Mouse (Mus musculus) MEL (cell line): ENCODE measurements around the gene Kif3b. TPM values are rescaled to one million over a fixed set of nuclear protein-coding genes. Genes with fewer than 3 reads are reported as not detected.

Experiments
- DNase-seq: peaks from one replicate; pipeline ENCODE4 v3.0.0; 2011; ENCODE audit warnings: low read depth, low spot score
- H3K27ac ChIP-seq: 2 replicates; pipeline ENCODE4 v1.5.1; 2012; ENCODE audit warnings: low read depth, mild to moderate bottlenecking, control low read depth, low read length, moderate library complexity; ENCODE audit not compliant: control insufficient read depth
- H3K27me3 ChIP-seq, 2 experiments: fragments of 150-350 bp in 1 of 2; sonication (generic) in 1 of 2; 2 replicates each; pipeline ENCODE4 v1.6.1; 2012; ENCODE audit warnings: low read length in 2 of 2, mild to moderate bottlenecking in 2 of 2, improper control_type of control experiment in 1 of 2, moderate library complexity in 1 of 2; ENCODE audit not compliant: insufficient read depth in 2 of 2, control insufficient read depth in 1 of 2
- H3K36me3 ChIP-seq, 2 experiments: 2 replicates each; pipeline ENCODE4 v1.6.1; 2012 to 2014; ENCODE audit warnings: low read length in 2 of 2, improper control_type of control experiment in 1 of 2, inconsistent platforms in 1 of 2, mild to moderate bottlenecking in 1 of 2; ENCODE audit not compliant: insufficient read depth in 2 of 2, control insufficient read depth in 1 of 2
- H3K4me1 ChIP-seq, 2 experiments: fragments of 150-350 bp in 1 of 2; sonication (generic) in 1 of 2; 2 replicates each; pipeline ENCODE4 v1.6.1; 2012; ENCODE audit warnings: low read length in 2 of 2, improper control_type of control experiment in 1 of 2, mild to moderate bottlenecking in 1 of 2; ENCODE audit not compliant: insufficient read depth in 2 of 2, control insufficient read depth in 1 of 2
- H3K4me3 ChIP-seq, 2 experiments: fragments of 150-350 bp in 1 of 2; sonication (generic) in 1 of 2; 2 replicates each; pipeline ENCODE4 v1.5.1; 2012; ENCODE audit warnings: low read depth in 2 of 2, low read length in 2 of 2, mild to moderate bottlenecking in 2 of 2, moderate library complexity in 2 of 2, control low read depth in 1 of 2, improper control_type of control experiment in 1 of 2; ENCODE audit not compliant: control insufficient read depth in 1 of 2, insufficient read depth in 1 of 2
- H3K79me2 ChIP-seq: 2 replicates; pipeline ENCODE4 v1.6.1; 2012; ENCODE audit warnings: mild to moderate bottlenecking, low read length, moderate library complexity; ENCODE audit not compliant: control insufficient read depth, poor library complexity, insufficient read depth
- H3K9ac ChIP-seq: 2 replicates; pipeline ENCODE4 v1.6.1; 2012; ENCODE audit warnings: low read depth, mild to moderate bottlenecking, control low read depth, low read length, moderate library complexity; ENCODE audit not compliant: control insufficient read depth, poor library complexity, severe bottlenecking
- H3K9me3 ChIP-seq: fragments of 150-350 bp; sonication (generic); replicated peaks from 2 replicates; pipeline ENCODE4 v1.6.1; 2012; ENCODE audit warnings: mild to moderate bottlenecking, low read length, improper control_type of control experiment, moderate library complexity; ENCODE audit not compliant: insufficient read depth
- BHLHE40 ChIP-seq: IDR thresholded peaks from 2 replicates; pipeline ENCODE4 v1.6.1; 2012; ENCODE audit warnings: low read depth, mild to moderate bottlenecking, inconsistent platforms, low read length, improper control_type of control experiment, borderline replicate concordance
- CTCF ChIP-seq, 3 experiments: IDR thresholded peaks in 2 of 3; conservative IDR thresholded peaks in 1 of 3; 2 replicates each; pipeline ENCODE4 v1.5.1; 2011 to 2012; ENCODE audit warnings: low read length in 3 of 3, low read depth in 2 of 3, mild to moderate bottlenecking in 2 of 3, improper control_type of control experiment in 1 of 3, inconsistent platforms in 1 of 3, mixed read lengths in 1 of 3, moderate library complexity in 1 of 3; ENCODE audit not compliant: control insufficient read depth in 1 of 3, insufficient read depth in 1 of 3, poor library complexity in 1 of 3, severe bottlenecking in 1 of 3
- E2F4 ChIP-seq: IDR thresholded peaks from 2 replicates; pipeline ENCODE4 v1.6.1; 2011; ENCODE audit warnings: low read depth, low read length, improper control_type of control experiment, borderline replicate concordance
- ELF1 ChIP-seq: IDR thresholded peaks from 2 replicates; pipeline ENCODE4 v1.6.1; 2014; ENCODE audit warnings: low read depth, mild to moderate bottlenecking, inconsistent platforms, low read length, improper control_type of control experiment, moderate library complexity
- EP300 ChIP-seq, 2 experiments: IDR thresholded peaks; 2 replicates each; pipeline ENCODE4 v1.6.1; 2011; ENCODE audit warnings: improper control_type of control experiment in 2 of 2, low read length in 2 of 2, low read depth in 1 of 2, mild to moderate bottlenecking in 1 of 2
- GATA1 ChIP-seq: IDR thresholded peaks from 2 replicates; pipeline ENCODE4 v1.6.1; 2011; ENCODE audit warnings: low read depth, low read length, improper control_type of control experiment
- HCFC1 ChIP-seq: IDR thresholded peaks from 2 replicates; pipeline ENCODE4 v1.6.1; 2012; ENCODE audit warnings: low read depth, mild to moderate bottlenecking, inconsistent platforms, low read length, improper control_type of control experiment, moderate library complexity
- JUND ChIP-seq: IDR thresholded peaks from 2 replicates; pipeline ENCODE4 v1.6.1; 2011; ENCODE audit warnings: low read depth, mild to moderate bottlenecking, improper control_type of control experiment, low read length
- KAT2A ChIP-seq: conservative IDR thresholded peaks from 2 replicates; pipeline ENCODE4 v1.6.1; 2012; ENCODE audit warnings: low read depth, low read length, improper control_type of control experiment, inconsistent platforms
- MAFK ChIP-seq: IDR thresholded peaks from 2 replicates; pipeline ENCODE4 v1.6.1; 2011; ENCODE audit warnings: low read depth, mild to moderate bottlenecking, low read length, improper control_type of control experiment, borderline replicate concordance
- MEF2A ChIP-seq: IDR thresholded peaks from 2 replicates; pipeline ENCODE4 v1.6.1; 2014; ENCODE audit warnings: low read depth, mild to moderate bottlenecking, inconsistent platforms, low read length, improper control_type of control experiment; ENCODE audit not compliant: poor library complexity, insufficient replicate concordance, severe bottlenecking; ENCODE audit errors: extremely low read depth
- MXI1 ChIP-seq: IDR thresholded peaks from 2 replicates; pipeline ENCODE4 v1.6.1; 2011; ENCODE audit warnings: mild to moderate bottlenecking, low read depth, low read length, improper control_type of control experiment
- MYB ChIP-seq: IDR thresholded peaks from 2 replicates; pipeline ENCODE4 v1.6.1; 2011; ENCODE audit warnings: mild to moderate bottlenecking, low read depth, low read length, improper control_type of control experiment
- NELFE ChIP-seq: IDR thresholded peaks from 2 replicates; pipeline ENCODE4 v1.6.1; 2011; ENCODE audit warnings: low read depth, low read length, improper control_type of control experiment
- NRF1 ChIP-seq: IDR thresholded peaks from 2 replicates; pipeline ENCODE4 v1.6.1; 2014; ENCODE audit warnings: low read depth, mild to moderate bottlenecking, inconsistent platforms, low read length, improper control_type of control experiment, moderate library complexity; ENCODE audit not compliant: poor library complexity, insufficient read depth, severe bottlenecking
- POLR2A ChIP-seq, 2 experiments: IDR thresholded peaks; 2 replicates each; pipeline ENCODE4 v1.6.1; 2011 to 2012; ENCODE audit warnings: low read length in 2 of 2, mild to moderate bottlenecking in 2 of 2, control low read depth in 1 of 2, improper control_type of control experiment in 1 of 2, low read depth in 1 of 2, moderate library complexity in 1 of 2; ENCODE audit not compliant: control insufficient read depth in 1 of 2, insufficient read depth in 1 of 2, poor library complexity in 1 of 2
- POLR2AphosphoS2 ChIP-seq: IDR thresholded peaks from 2 replicates; pipeline ENCODE4 v1.6.1; 2011; ENCODE audit warnings: low read length, improper control_type of control experiment
- RAD21 ChIP-seq: IDR thresholded peaks from 2 replicates; pipeline ENCODE4 v1.6.1; 2011; ENCODE audit warnings: mild to moderate bottlenecking, low read depth, low read length, improper control_type of control experiment
- RCOR1 ChIP-seq: IDR thresholded peaks from 2 replicates; pipeline ENCODE4 v1.6.1; 2012; ENCODE audit warnings: low read depth, mild to moderate bottlenecking, inconsistent platforms, low read length, improper control_type of control experiment
- SIN3A ChIP-seq: IDR thresholded peaks from 2 replicates; pipeline ENCODE4 v1.6.1; 2012; ENCODE audit warnings: low read length, improper control_type of control experiment, inconsistent platforms
- SMC3 ChIP-seq: IDR thresholded peaks from 2 replicates; pipeline ENCODE4 v1.6.1; 2011; ENCODE audit warnings: low read depth, low read length, improper control_type of control experiment
- TAL1 ChIP-seq: IDR thresholded peaks from 2 replicates; pipeline ENCODE4 v1.6.1; 2012; ENCODE audit warnings: mild to moderate bottlenecking, inconsistent platforms, low read length, moderate library complexity, mixed read lengths
- TBP ChIP-seq: IDR thresholded peaks from 2 replicates; pipeline ENCODE4 v1.8.0; 2011; ENCODE audit warnings: low read depth, low read length, improper control_type of control experiment
- TCF12 ChIP-seq: IDR thresholded peaks from 2 replicates; pipeline ENCODE4 v1.6.1; 2014; ENCODE audit warnings: low read depth, mild to moderate bottlenecking, inconsistent platforms, low read length, improper control_type of control experiment, moderate library complexity
- USF1 ChIP-seq: IDR thresholded peaks from 2 replicates; pipeline ENCODE4 v1.6.1; 2014; ENCODE audit warnings: low read depth, mild to moderate bottlenecking, inconsistent platforms, low read length, improper control_type of control experiment, moderate library complexity
- USF2 ChIP-seq, 2 experiments: IDR thresholded peaks; 2 replicates each; pipeline ENCODE4 v1.6.1; 2011 to 2012; ENCODE audit warnings: improper control_type of control experiment in 2 of 2, low read length in 2 of 2, borderline replicate concordance in 1 of 2, inconsistent platforms in 1 of 2, low read depth in 1 of 2, mild to moderate bottlenecking in 1 of 2; ENCODE audit not compliant: insufficient read depth in 1 of 2
- ZMIZ1 ChIP-seq: IDR thresholded peaks from 2 replicates; pipeline ENCODE4 v1.6.1; 2012; ENCODE audit warnings: low read depth, mild to moderate bottlenecking, inconsistent platforms, low read length, improper control_type of control experiment, moderate library complexity
- ZNF384 ChIP-seq: IDR thresholded peaks from 2 replicates; pipeline ENCODE4 v1.6.1; 2012; ENCODE audit warnings: low read depth, mild to moderate bottlenecking, inconsistent platforms, low read length, improper control_type of control experiment
- polyA plus RNA-seq, 2 experiments: library from polyadenylated mRNA; stranded (reverse) in 1 of 2; unstranded in 1 of 2; fragments of >175 nt in 1 of 2; fragments of >200 nt in 1 of 2; gene quantifications; 2 replicates each; pipeline versions ENCODE4 v1.2.1 to v1.2.4; 2012; ENCODE audit warnings: low replicate concordance in 2 of 2, low read depth in 1 of 2; ENCODE audit not compliant: insufficient read length in 2 of 2, insufficient read depth in 1 of 2, missing spikeins in 1 of 2
- total RNA-seq: library from RNA; depleted of rRNA; stranded (reverse); fragments of 300-350 nt; gene quantifications from 2 replicates; pipeline ENCODE4 v1.2.3, GENCODE M21; 2012

The Kif3b gene
- total and polyA plus RNA-seq, 3 experiments, result 11.0 to 34.2 (median 17.9) TPM

GRCm38 (mm10) chr2:153345071-153345453 is 53.8 kb downstream of the Kif3b start:
- Histone ChIP-seq H3K4me1 (peaks cover 23 to 32% of the 10 kb centered on the region in 2 experiments), H3K4me3 (peak overlapping the region; percentile 65 to 69), H3K79me2 (peaks cover 36% of the 10 kb centered on the region), H3K9ac (peak overlapping the region; percentile 78), H3K9me3 (no peaks in the 10 kb centered on the region), H3K27me3 (no peaks in the 10 kb centered on the region), H3K36me3 (peaks cover 2 to 47% of the 10 kb centered on the region in 2 experiments; a peak in 3 of 4 replicates), H3K27ac (peak overlapping the region; percentile 81)
- TF ChIP-seq HCFC1, result no peak
- peak; percentile 46; the same call in 1 of the 2 replicates for TF ChIP-seq BHLHE40
- TF ChIP-seq RAD21, result no peak
- no peak for TF ChIP-seq RCOR1
- TF ChIP-seq EP300 (IDR thresholded peaks at IDR 0.05; ENCODE audit: low read depth in 1 of 2, low read length in 2 of 2), result peak in 1 of 2 experiments; percentile 51; a peak in 2 of 4 replicates
- no peak for TF ChIP-seq CTCF (IDR thresholded peaks at IDR 0.05 in 2 of 3, conservative IDR thresholded peaks at IDR 0.05 in 1 of 3; ENCODE audit: control insufficient read depth in 1 of 3, insufficient read depth in 1 of 3, low read depth in 2 of 3, low read length in 3 of 3, poor library complexity in 1 of 3, severe bottlenecking in 1 of 3)
- TF ChIP-seq SMC3, result no peak
- TF ChIP-seq TCF12, result 0 out of 2 replicates have a peak, but pooled peaks have one; percentile 1
- TF ChIP-seq SIN3A, result no peak
- TF ChIP-seq MAFK, result no peak
- TF ChIP-seq NELFE, result peak; percentile 42
- 0 out of 2 replicates have a peak, but pooled peaks have one; percentile 4 for TF ChIP-seq GATA1
- no peak for TF ChIP-seq USF1
- no peak for TF ChIP-seq ZMIZ1
- peak; percentile 63; the same call in 1 of the 2 replicates for TF ChIP-seq MYB
- DNase-seq, result no peak

- Histone ChIP-seq H3K9me3 (no peaks in the 10 kb centered on the region), H3K4me1 (peaks cover 25 to 35% of the 10 kb centered on the region in 2 experiments), H3K27me3 (no peaks in the 10 kb centered on the region), H3K27ac (peak within 1 kb of the TSS; percentile 96), H3K4me3 (peak within 1 kb of the TSS; percentile 82 to 85), H3K9ac (peak within 1 kb of the TSS; percentile 99), H3K79me2 (peaks cover 36% of the 10 kb centered on the region), H3K36me3 (peaks cover 2 to 49% of the 10 kb centered on the region in 2 experiments; a peak in 3 of 4 replicates)
- DNase-seq, result peak; percentile 99
- TF ChIP-seq MXI1 (peak; percentile 73), SIN3A (peak; percentile 93), MEF2A (no peak), MYB (no peak), NRF1 (peak; percentile 40; the same call in 1 of the 2 replicates), E2F4 (peak; percentile 40; the same call in 1 of the 2 replicates), USF2 (IDR thresholded peaks at IDR 0.05; ENCODE audit: borderline replicate concordance in 1 of 2, insufficient read depth in 1 of 2, low read depth in 1 of 2, low read length in 2 of 2) (no peak), ZNF384 (peak; percentile 98), POLR2AphosphoS2 (no peak; the same call in 1 of the 2 replicates), TAL1 (no peak), NELFE (peak; percentile 58), JUND (no peak), CTCF (IDR thresholded peaks at IDR 0.05 in 2 of 3, conservative IDR thresholded peaks at IDR 0.05 in 1 of 3; ENCODE audit: control insufficient read depth in 1 of 3, insufficient read depth in 1 of 3, low read depth in 2 of 3, low read length in 3 of 3, poor library complexity in 1 of 3, severe bottlenecking in 1 of 3) (no peak), KAT2A (peak; percentile 81), TBP (peak; percentile 78), POLR2A (IDR thresholded peaks at IDR 0.05; ENCODE audit: control insufficient read depth in 1 of 2, insufficient read depth in 1 of 2, low read depth in 1 of 2, low read length in 2 of 2, poor library complexity in 1 of 2) (peak; percentile 59 to 65; a peak in 2 of 4 replicates), BHLHE40 (no peak), ELF1 (peak; percentile 95), HCFC1 (peak; percentile 97), USF1 (0 out of 2 replicates have a peak, but pooled peaks have one; percentile 16)
Measured at GRCm38 (mm10) chr2:153345454-153346220, 54.4 kb downstream of the Kif3b start, which contains the start of gene Asxl1. Asxl1 (plus strand) TSS chr2:153345829.
